Mouse (Mus musculus) lung, embryonic 14.5 days (tissue): ENCODE results near the gene Ndrg3. TPM values are rescaled to one million over a fixed set of nuclear protein-coding genes. Genes with fewer than 3 reads are reported as not detected.
"Not testable (repeated sequence)": the region's sequence is repeated elsewhere in the genome, so short reads cannot be mapped to it uniquely, and the experiment has no call there.

ENCODE experiments used
- ATAC-seq: fragments of 200-750 bp; cut with Nextera tagmentation; 2 replicates; pipeline ENCODE4 v1.8.0; 2017; ENCODE audit warnings: mild to moderate bottlenecking, moderate TSS enrichment, moderate library complexity; ENCODE audit not compliant: insufficient read depth
- DNase-seq: peaks from one replicate; pipeline ENCODE4 v3.0.0-alpha.2; 2015
- H3K27ac ChIP-seq: fragments of 300-500 bp; sonication (generic); 2 replicates; pipeline ENCODE4 v1.5.1; 2014; ENCODE audit warnings: low read depth, mild to moderate bottlenecking, moderate library complexity
- H3K27me3 ChIP-seq: fragments of 300-500 bp; sonication (generic); 2 replicates; pipeline ENCODE4 v1.6.1; 2014; ENCODE audit warnings: low read length, control low read depth; ENCODE audit not compliant: insufficient read depth
- H3K36me3 ChIP-seq: fragments of 300-500 bp; sonication (generic); 2 replicates; pipeline ENCODE4 v1.6.1; 2014; ENCODE audit warnings: control low read depth; ENCODE audit not compliant: insufficient read depth
- H3K4me1 ChIP-seq: fragments of 300-500 bp; sonication (generic); 2 replicates; pipeline ENCODE4 v1.6.1; 2014; ENCODE audit warnings: antibody characterized with exemption, control low read depth; ENCODE audit not compliant: insufficient read depth
- H3K4me2 ChIP-seq: fragments of 300-500 bp; sonication (generic); 2 replicates; pipeline ENCODE4 v1.6.1; 2014; ENCODE audit warnings: mild to moderate bottlenecking
- H3K4me3 ChIP-seq: fragments of 300-500 bp; sonication (generic); 2 replicates; pipeline ENCODE4 v1.5.1; 2014; ENCODE audit warnings: low read depth, low read length
- H3K9ac ChIP-seq: fragments of 300-500 bp; sonication (generic); 2 replicates; pipeline ENCODE4 v1.6.1; 2014
- H3K9me3 ChIP-seq: fragments of 300-500 bp; sonication (generic); 2 replicates; pipeline ENCODE4 v1.6.1; 2016; ENCODE audit warnings: low read depth, low read length, control low read depth
- CTCF ChIP-seq: IDR thresholded peaks from 2 replicates; pipeline ENCODE4 v1.5.1; 2016; ENCODE audit warnings: antibody characterized with exemption, low read depth
- WGBS: fragments of 180-500 bp; shearing (Covaris S2); extraction: QIAGEN DNeasy Blood & Tissue Kit; methylation state at CpG from one replicate; pipeline ENCODE4 v1.1.7; 2014; 5-methylcytosine and 5-hydroxymethylcytosine counted together
- polyA plus RNA-seq: library from polyadenylated mRNA; unstranded; fragments of >200 nt; fragmentation: Nextera tagmentation; extraction: Ambion mirVana; gene quantifications from 2 replicates; pipeline ENCODE4 v1.2.1, GENCODE M21; 2014

Ndrg3 gene
- polyA plus RNA-seq, 1 experiment from 2014 or later, result 43.7 TPM

GRCm38 (mm10) chr2:156916419-156917125, 75.3 kb downstream of the Ndrg3 start:
- no peak for ATAC-seq
- WGBS, result 71% methylated on average over 3 of the region's 3 CpGs

GRCm38 (mm10) chr2:156915559-156915958, 76.3 kb downstream of the Ndrg3 start:
- ATAC-seq (no peak), DNase-seq (no peak)
- WGBS, result 59% methylated on average over 3 of the region's 3 CpGs
- H3K9me3 ChIP-seq, result no peaks in the 10 kb centered on the region
- no peak overlapping the region for H3K27ac ChIP-seq
- no peak overlapping the region for H3K4me2 ChIP-seq
- H3K27me3 ChIP-seq, result no peaks in the 10 kb centered on the region
- no peak overlapping the region for H3K9ac ChIP-seq
- no peaks in the 10 kb centered on the region for H3K4me1 ChIP-seq
- H3K36me3 ChIP-seq, result no peaks in the 10 kb centered on the region
- no peak overlapping the region for H3K4me3 ChIP-seq
- TF ChIP-seq CTCF, result no peak

More at GRCm38 (mm10) chr2:156916419-156917125, 75.3 kb downstream of the Ndrg3 start:
- Histone ChIP-seq H3K36me3 (no peaks in the 10 kb centered on the region), H3K9me3 (no peaks in the 10 kb centered on the region), H3K4me2 (no peak overlapping the region), H3K9ac (no peak overlapping the region), H3K4me3 (no peak overlapping the region), H3K4me1 (no peaks in the 10 kb centered on the region), H3K27ac (no peak overlapping the region), H3K27me3 (no peaks in the 10 kb centered on the region)
- no peak for DNase-seq
- TF ChIP-seq CTCF, result no peak

GRCm38 (mm10) chr2:156913191-156913590, 78.7 kb downstream of the Ndrg3 start:
- H3K4me3 ChIP-seq, result no peak overlapping the region
- WGBS, result 56% methylated on average over 5 of the region's 5 CpGs
- no peak for ATAC-seq
- no peak overlapping the region for H3K27ac ChIP-seq
- no peak for TF ChIP-seq CTCF
- no peak overlapping the region for H3K4me2 ChIP-seq
- peak; percentile 62 for DNase-seq
- no peaks in the 10 kb centered on the region for H3K36me3 ChIP-seq
- no peaks in the 10 kb centered on the region for H3K9me3 ChIP-seq
- H3K9ac ChIP-seq, result no peak overlapping the region
- H3K4me1 ChIP-seq, result no peaks in the 10 kb centered on the region
- H3K27me3 ChIP-seq, result no peaks in the 10 kb centered on the region

- H3K4me1 ChIP-seq, H3K9ac ChIP-seq, H3K36me3 ChIP-seq, H3K27ac ChIP-seq, ATAC-seq, H3K27me3 ChIP-seq, H3K9me3 ChIP-seq, H3K4me3 ChIP-seq, DNase-seq, H3K4me2 ChIP-seq: not testable (repeated sequence)
- 27% methylated on average over 4 of the region's 4 CpGs for WGBS
Observed at GRCm38 (mm10) chr2:156905931-156906330, 85.9 kb downstream of the Ndrg3 start.

- Histone ChIP-seq H3K4me2 (no peak overlapping the region), H3K4me3 (no peak overlapping the region), H3K27me3 (no peaks in the 10 kb centered on the region), H3K9me3 (no peaks in the 10 kb centered on the region), H3K27ac (no peak overlapping the region), H3K36me3 (no peaks in the 10 kb centered on the region), H3K9ac (no peak overlapping the region), H3K4me1 (no peaks in the 10 kb centered on the region)
- DNase-seq (peak; percentile 84), ATAC-seq (0 out of 2 replicates have a peak, but pooled peaks have one; percentile 31)
- WGBS, result 16% methylated on average over 6 of the region's 6 CpGs
- TF ChIP-seq CTCF, result peak; percentile 82
Observed at GRCm38 (mm10) chr2:156904976-156905717, 86.7 kb downstream of the Ndrg3 start.

GRCm38 (mm10) chr2:156903367-156903766, 88.5 kb downstream of the Ndrg3 start:
- Histone ChIP-seq H3K27me3 (no peaks in the 10 kb centered on the region), H3K4me3 (no peak overlapping the region), H3K9me3 (no peaks in the 10 kb centered on the region), H3K4me2 (no peak overlapping the region), H3K27ac (no peak overlapping the region), H3K4me1 (no peaks in the 10 kb centered on the region), H3K36me3 (no peaks in the 10 kb centered on the region), H3K9ac (no peak overlapping the region)
- no peak for ATAC-seq
- 22% methylated on average over 2 of the region's 2 CpGs for WGBS
- peak; percentile 20; the same call in 1 of the 2 replicates for TF ChIP-seq CTCF
- no peak for DNase-seq

GRCm38 (mm10) chr2:156902411-156902810, 89.4 kb downstream of the Ndrg3 start:
- ATAC-seq, H3K36me3 ChIP-seq, H3K4me1 ChIP-seq, H3K4me2 ChIP-seq, DNase-seq, H3K4me3 ChIP-seq, H3K27me3 ChIP-seq, H3K9ac ChIP-seq, H3K9me3 ChIP-seq, H3K27ac ChIP-seq: not testable (repeated sequence)
- 69% methylated on average over 4 of the region's 4 CpGs for WGBS
